Mouse (Mus musculus) MEL-GATA-1-ER (cell line): Measurements from ENCODE around the gene Fam193b.

Experiments
- DNase-seq: peaks from one replicate; pipeline ENCODE4 v3.0.0-alpha.2; 2012; ENCODE audit warnings: low read depth; ENCODE audit errors: extremely low read depth

Gene Fam193b

GRCm38 (mm10) chr13:55527834-55528772 lies 42.8 kb downstream of the Fam193b start:
- DNase-seq: peak; percentile 81

GRCm38 (mm10) chr13:55527212-55527611 lies 43.7 kb downstream of the Fam193b start:
- no peak for DNase-seq

- DNase-seq: no peak
Measured at GRCm38 (mm10) chr13:55525733-55526553, 45.0 kb downstream of the Fam193b start.

GRCm38 (mm10) chr13:55523951-55524600 lies 46.8 kb downstream of the Fam193b start:
- no peak for DNase-seq

GRCm38 (mm10) chr13:55523278-55523677 lies 47.6 kb downstream of the Fam193b start:
- no peak for DNase-seq

GRCm38 (mm10) chr13:55522730-55523129 lies 48.2 kb downstream of the Fam193b start:
- DNase-seq: no peak

- DNase-seq: no peak
Measured at GRCm38 (mm10) chr13:55519606-55520005, 51.3 kb downstream of the Fam193b start.

GRCm38 (mm10) chr13:55516955-55517354 lies 54.0 kb downstream of the Fam193b start:
- DNase-seq: peak; percentile 72

GRCm38 (mm10) chr13:55513828-55514227 lies 57.1 kb downstream of the Fam193b start:
- DNase-seq: no peak

GRCm38 (mm10) chr13:55513111-55513748 lies 57.7 kb downstream of the Fam193b start, which contains the start of gene Pdlim7:
Gene Pdlim7 (minus strand): TSS chr13:55513676.
- DNase-seq: no peak

GRCm38 (mm10) chr13:55512379-55513031 lies 58.4 kb downstream of the Fam193b start:
- DNase-seq: no peak

- DNase-seq: no peak
Measured at GRCm38 (mm10) chr13:55511492-55511861, 59.4 kb downstream of the Fam193b start.

GRCm38 (mm10) chr13:55510668-55511491 lies 60.0 kb downstream of the Fam193b start:
- DNase-seq: no peak

GRCm38 (mm10) chr13:55510332-55510667 lies 60.6 kb downstream of the Fam193b start:
- DNase-seq: peak; percentile 67

GRCm38 (mm10) chr13:55508531-55508930 lies 62.4 kb downstream of the Fam193b start:
- no peak for DNase-seq

GRCm38 (mm10) chr13:55507877-55508276 lies 63.0 kb downstream of the Fam193b start:
- no peak for DNase-seq

- no peak for DNase-seq
Measured at GRCm38 (mm10) chr13:55506697-55507096, 64.2 kb downstream of the Fam193b start.

- no peak for DNase-seq
Measured at GRCm38 (mm10) chr13:55505810-55506209, 65.1 kb downstream of the Fam193b start.

GRCm38 (mm10) chr13:55504390-55504789 lies 66.5 kb downstream of the Fam193b start:
- DNase-seq: no peak

GRCm38 (mm10) chr13:55502405-55502804 lies 68.5 kb downstream of the Fam193b start:
- DNase-seq: no peak
